Mouse (Mus musculus): ENCODE data around the gene Olfr559.

Gene Olfr559

GRCm38 (mm10) chr7:102727391-102727790, at the start of gene Olfr559:
TSS of gene Olfr559 (minus strand) at chr7:102727491.
- DNase-seq (ENCODE audit: low read depth, low spot score): no peak

GRCm38 (mm10) chr7:102770921-102771320, 43.6 kb upstream of the Olfr559 start, which contains the start of gene Olfr561:
TSS of gene Olfr561 (plus strand) at chr7:102771221.
- no peak for DNase-seq (ENCODE audit: low read depth, low spot score)

GRCm38 (mm10) chr7:102759266-102759665, 32.0 kb upstream of the Olfr559 start, which contains the start of the genes Olfr560 and Olfr78:
TSS of gene Olfr560 (minus strand) at chr7:102759366.
TSS of gene Olfr78 (minus strand) at chr7:102759471.
- no peak for DNase-seq (ENCODE audit: low read depth, low spot score)

- DNase-seq (ENCODE audit: low read depth, low spot score): no peak
Observed at GRCm38 (mm10) chr7:102752086-102752485, 24.8 kb upstream of the Olfr559 start.

GRCm38 (mm10) chr7:102737705-102738104, 10.4 kb upstream of the Olfr559 start:
- no peak for DNase-seq (ENCODE audit: low read depth, low spot score)

GRCm38 (mm10) chr7:102733793-102734192, 6.5 kb upstream of the Olfr559 start:
- DNase-seq (ENCODE audit: low read depth, low spot score): no peak

- no peak for DNase-seq (ENCODE audit: low read depth, low spot score)
Observed at GRCm38 (mm10) chr7:102718970-102719369, 8.3 kb downstream of the Olfr559 start, which contains the start of gene Olfr33. TSS of gene Olfr33 (minus strand) at chr7:102719070.

- DNase-seq (ENCODE audit: low read depth, low spot score): no peak
Observed at GRCm38 (mm10) chr7:102701915-102702314, 25.4 kb downstream of the Olfr559 start, which contains the start of gene Olfr558. TSS of gene Olfr558 (plus strand) at chr7:102702215.

GRCm38 (mm10) chr7:102698461-102698860, 28.8 kb downstream of the Olfr559 start:
- DNase-seq (ENCODE audit: low read depth, low spot score): no peak

- peak; percentile 22 for DNase-seq (ENCODE audit: low read depth, low spot score)
Observed at GRCm38 (mm10) chr7:102695358-102696125, 31.7 kb downstream of the Olfr559 start, which contains the start of gene Olfr557. TSS of gene Olfr557 (plus strand) at chr7:102695910.

- peak; percentile 16 for DNase-seq (ENCODE audit: low read depth, low spot score)
Observed at GRCm38 (mm10) chr7:102686944-102687501, 40.3 kb downstream of the Olfr559 start, which contains the start of gene Trim68. TSS of gene Trim68 (minus strand) at chr7:102687327.

GRCm38 (mm10) chr7:102681916-102682315, 45.4 kb downstream of the Olfr559 start:
- DNase-seq (ENCODE audit: low read depth, low spot score): no peak

GRCm38 (mm10) chr7:102676225-102676624, 51.1 kb downstream of the Olfr559 start:
- no peak for DNase-seq (ENCODE audit: low read depth, low spot score)
